Mouse (Mus musculus): ENCODE results near the gene Gng8.

Gng8 gene

GRCm38 (mm10) chr7:16922360-16922973 lies 30.9 kb downstream of the Gng8 start:
- peak; percentile 67 to 79 for DNase-seq (ENCODE audit: inconsistent age in 2 of 2, low spot score in 1 of 2)

GRCm38 (mm10) chr7:16923283-16924036 lies 31.9 kb downstream of the Gng8 start:
- peak in 1 of 2 experiments; percentile 70 for DNase-seq (ENCODE audit: inconsistent age in 2 of 2, low spot score in 1 of 2)

GRCm38 (mm10) chr7:16924037-16924834 lies 32.6 kb downstream of the Gng8 start, which contains the start of gene Calm3:
Calm3 (minus strand) TSS chr7:16924114.
- DNase-seq (ENCODE audit: inconsistent age in 2 of 2, low spot score in 1 of 2), result peak; percentile 100

- no peak for DNase-seq (ENCODE audit: inconsistent age in 2 of 2, low spot score in 1 of 2)
Observed at GRCm38 (mm10) chr7:16928341-16928740, 36.8 kb downstream of the Gng8 start.

GRCm38 (mm10) chr7:16930850-16931249 lies 39.3 kb downstream of the Gng8 start:
- DNase-seq (ENCODE audit: inconsistent age in 2 of 2, low spot score in 1 of 2), result peak; percentile 64 to 92

GRCm38 (mm10) chr7:16931968-16932627 lies 40.5 kb downstream of the Gng8 start:
- peak; percentile 82 to 95 for DNase-seq (ENCODE audit: inconsistent age in 2 of 2, low spot score in 1 of 2)

- peak; percentile 51 to 80 for DNase-seq (ENCODE audit: inconsistent age in 2 of 2, low spot score in 1 of 2)
Observed at GRCm38 (mm10) chr7:16932704-16933577, 41.4 kb downstream of the Gng8 start.

- no peak for DNase-seq (ENCODE audit: inconsistent age in 2 of 2, low spot score in 1 of 2)
Observed at GRCm38 (mm10) chr7:16937312-16937711, 45.7 kb downstream of the Gng8 start.

GRCm38 (mm10) chr7:16938117-16938791 lies 46.7 kb downstream of the Gng8 start:
- no peak for DNase-seq (ENCODE audit: inconsistent age in 2 of 2, low spot score in 1 of 2)

- peak; percentile 74 to 86 for DNase-seq (ENCODE audit: inconsistent age in 2 of 2, low spot score in 1 of 2)
Observed at GRCm38 (mm10) chr7:16940292-16940691, 48.7 kb downstream of the Gng8 start.

- DNase-seq (ENCODE audit: inconsistent age in 2 of 2, low spot score in 1 of 2), result no peak
Observed at GRCm38 (mm10) chr7:16942861-16943260, 51.3 kb downstream of the Gng8 start.

- DNase-seq (ENCODE audit: inconsistent age in 2 of 2, low spot score in 1 of 2), result peak; percentile 92 to 95
Observed at GRCm38 (mm10) chr7:16944061-16944807, 52.6 kb downstream of the Gng8 start, which contains the start of gene Pnmal2. Pnmal2 (plus strand) TSS chr7:16944682.

- no peak for DNase-seq (ENCODE audit: inconsistent age in 2 of 2, low spot score in 1 of 2)
Observed at GRCm38 (mm10) chr7:16944808-16945315, 53.3 kb downstream of the Gng8 start.

Measured in adrenal gland, adult (tissue).